Mouse (Mus musculus): Measurements from ENCODE around the gene Efna5. TPM values are rescaled to one million over a fixed set of nuclear protein-coding genes. Genes with fewer than 3 reads are reported as not detected.
A peak's percentile ranks its signal among the peaks of the same experiment; 100 is the strongest.

The Efna5 gene
- polyA plus RNA-seq, 1 experiment from 2014 or later, result 11.5 TPM

DNA sequence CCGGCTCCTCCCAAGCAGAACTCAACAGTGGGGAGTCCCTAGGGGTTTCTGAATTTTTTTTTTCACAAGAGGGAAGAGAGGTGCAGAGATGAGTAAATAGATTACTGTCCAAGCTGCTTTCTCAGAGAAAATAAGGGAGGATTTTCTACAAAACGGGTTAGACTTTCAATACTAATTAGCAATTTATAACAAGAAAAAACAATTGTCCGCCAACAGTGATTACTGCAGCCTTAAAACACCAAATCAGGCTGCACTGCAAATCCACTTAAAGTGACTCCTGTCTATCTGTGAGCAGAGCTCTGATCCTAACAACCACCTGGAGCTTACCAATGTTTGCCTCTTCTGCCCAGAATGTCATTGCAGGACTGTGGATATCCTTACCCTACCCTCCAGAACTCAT is 18.1 kb downstream of the Efna5 start:
- 57% methylated on average over 3 of the region's 3 CpGs for WGBS

DNA sequence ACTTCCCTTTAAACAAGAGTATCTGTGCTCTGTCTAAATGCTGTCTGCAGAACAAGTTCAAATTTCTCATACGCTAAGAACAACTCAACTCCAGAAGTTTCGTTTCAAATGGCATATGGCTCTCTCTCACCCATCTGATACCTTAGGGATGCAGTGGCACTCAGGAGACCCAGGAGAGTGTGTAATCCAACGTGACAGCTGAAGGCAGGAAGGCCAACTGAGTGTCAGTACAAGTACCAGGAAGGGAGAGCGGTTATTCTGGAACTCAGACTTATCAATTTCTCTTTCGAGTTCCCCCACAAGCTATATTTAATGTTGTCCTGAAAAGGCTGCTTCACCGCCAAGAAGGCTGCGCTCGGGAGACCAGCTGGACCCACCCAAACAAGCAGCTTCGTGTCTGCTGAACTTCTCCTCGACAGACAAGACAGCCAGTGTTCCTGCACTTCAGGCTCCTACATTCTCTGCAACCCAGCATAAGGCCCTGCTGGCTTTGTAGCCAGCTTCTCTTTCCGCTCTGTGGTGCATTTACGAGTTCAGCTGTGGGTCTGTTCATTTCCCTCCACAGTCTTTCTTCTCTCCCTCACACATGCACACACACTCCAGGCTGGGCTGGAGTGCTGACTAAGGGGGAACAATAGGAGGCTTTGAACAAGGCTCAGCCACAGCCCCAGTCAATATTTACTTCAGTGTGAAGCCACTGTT is 18.7 kb downstream of the Efna5 start:
- peak; percentile 74 for ATAC-seq (ENCODE audit: low read depth)
- Histone ChIP-seq H3K9ac (ENCODE audit: low read length) (peak overlapping the region; percentile 27; the same call in 1 of the 2 replicates), H3K36me3 (ENCODE audit: control insufficient read depth, insufficient read depth, low read length) (no peaks in the 10 kb centered on the region), H3K4me2 (ENCODE audit: low read depth, low read length) (peak overlapping the region; percentile 40), H3K4me1 (replicated peaks; ENCODE audit: control insufficient read depth, insufficient read depth, low read length) (peaks cover 8% of the 10 kb centered on the region), H3K27ac (ENCODE audit: low read length) (peak overlapping the region; percentile 25), H3K9me3 (ENCODE audit: control insufficient read depth, low read length) (no peaks in the 10 kb centered on the region), H3K4me3 (ENCODE audit: low read length) (peak overlapping the region; percentile 7), H3K27me3 (ENCODE audit: control insufficient read depth, insufficient read depth, low read depth, low read length) (no peaks in the 10 kb centered on the region)
- whole genome bisulfite sequencing, result 16% methylated on average over 12 of the region's 12 CpGs

More for the DNA sequence above, 18.1 kb downstream of the Efna5 start:
- no peaks in the 10 kb centered on the region for H3K9me3 ChIP-seq (ENCODE audit: control insufficient read depth, low read length)
- no peak for ATAC-seq (ENCODE audit: low read depth)
- H3K27ac ChIP-seq (ENCODE audit: low read length), result peak overlapping the region; percentile 25; the same call in 1 of the 2 replicates
- no peaks in the 10 kb centered on the region for H3K27me3 ChIP-seq (ENCODE audit: control insufficient read depth, insufficient read depth, low read depth, low read length)
- H3K4me2 ChIP-seq (ENCODE audit: low read depth, low read length), result no peak overlapping the region; the same call in 1 of the 2 replicates
- H3K36me3 ChIP-seq (ENCODE audit: control insufficient read depth, insufficient read depth, low read length), result no peaks in the 10 kb centered on the region
- H3K4me3 ChIP-seq (ENCODE audit: low read length), result no peak overlapping the region
- no peak overlapping the region for H3K9ac ChIP-seq (ENCODE audit: low read length)
- H3K4me1 ChIP-seq (replicated peaks; ENCODE audit: control insufficient read depth, insufficient read depth, low read length), result peaks cover 8% of the 10 kb centered on the region

DNA sequence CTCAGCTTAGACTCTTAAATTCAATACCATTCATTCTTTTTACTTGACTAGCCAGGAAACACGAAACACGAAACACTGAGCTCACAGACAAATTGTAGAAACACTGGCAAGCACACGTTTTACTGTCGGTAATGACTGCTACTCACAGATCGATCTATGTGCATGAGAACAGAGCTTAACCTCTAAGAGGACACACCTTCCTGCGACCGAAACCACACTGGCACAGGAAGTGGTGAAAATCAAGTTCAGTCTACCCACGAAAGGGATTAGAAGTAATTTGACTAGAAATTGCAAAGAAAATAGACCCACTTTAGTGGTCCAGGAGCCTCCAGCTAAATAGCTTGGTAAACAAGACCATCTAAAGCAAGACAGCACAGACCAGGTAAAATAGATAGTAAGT is 23.8 kb downstream of the Efna5 start:
- H3K27ac ChIP-seq (ENCODE audit: low read length), result no peak overlapping the region
- H3K4me1 ChIP-seq (replicated peaks; ENCODE audit: control insufficient read depth, insufficient read depth, low read length), result peaks cover 6% of the 10 kb centered on the region
- no peak overlapping the region for H3K9ac ChIP-seq (ENCODE audit: low read length)
- no peaks in the 10 kb centered on the region for H3K9me3 ChIP-seq (ENCODE audit: control insufficient read depth, low read length)
- H3K4me3 ChIP-seq (ENCODE audit: low read length), result no peak overlapping the region
- no peaks in the 10 kb centered on the region for H3K36me3 ChIP-seq (ENCODE audit: control insufficient read depth, insufficient read depth, low read length)
- no peaks in the 10 kb centered on the region for H3K27me3 ChIP-seq (ENCODE audit: control insufficient read depth, insufficient read depth, low read depth, low read length)
- no peak for ATAC-seq (ENCODE audit: low read depth)
- no peak overlapping the region for H3K4me2 ChIP-seq (ENCODE audit: low read depth, low read length)
- WGBS, result 69% methylated on average over 8 of the region's 8 CpGs

GRCm38 (mm10) chr17:62853741-62854140 is 27.4 kb downstream of the Efna5 start:
- H3K4me2 ChIP-seq (ENCODE audit: low read depth, low read length), result no peak overlapping the region
- no peaks in the 10 kb centered on the region for H3K9me3 ChIP-seq (ENCODE audit: control insufficient read depth, low read length)
- H3K9ac ChIP-seq (ENCODE audit: low read length), result no peak overlapping the region
- no peak overlapping the region for H3K27ac ChIP-seq (ENCODE audit: low read length)
- no peak for ATAC-seq (ENCODE audit: low read depth)
- H3K4me1 ChIP-seq (replicated peaks; ENCODE audit: control insufficient read depth, insufficient read depth, low read length), result 0 out of 2 replicates have a peak, but pooled peaks cover 7% of the 10 kb centered on the region
- no peak overlapping the region for H3K4me3 ChIP-seq (ENCODE audit: low read length)
- no peaks in the 10 kb centered on the region for H3K27me3 ChIP-seq (ENCODE audit: control insufficient read depth, insufficient read depth, low read depth, low read length)
- H3K36me3 ChIP-seq (ENCODE audit: control insufficient read depth, insufficient read depth, low read length), result no peaks in the 10 kb centered on the region
- 29% methylated on average over 6 of the region's 6 CpGs for WGBS

DNA sequence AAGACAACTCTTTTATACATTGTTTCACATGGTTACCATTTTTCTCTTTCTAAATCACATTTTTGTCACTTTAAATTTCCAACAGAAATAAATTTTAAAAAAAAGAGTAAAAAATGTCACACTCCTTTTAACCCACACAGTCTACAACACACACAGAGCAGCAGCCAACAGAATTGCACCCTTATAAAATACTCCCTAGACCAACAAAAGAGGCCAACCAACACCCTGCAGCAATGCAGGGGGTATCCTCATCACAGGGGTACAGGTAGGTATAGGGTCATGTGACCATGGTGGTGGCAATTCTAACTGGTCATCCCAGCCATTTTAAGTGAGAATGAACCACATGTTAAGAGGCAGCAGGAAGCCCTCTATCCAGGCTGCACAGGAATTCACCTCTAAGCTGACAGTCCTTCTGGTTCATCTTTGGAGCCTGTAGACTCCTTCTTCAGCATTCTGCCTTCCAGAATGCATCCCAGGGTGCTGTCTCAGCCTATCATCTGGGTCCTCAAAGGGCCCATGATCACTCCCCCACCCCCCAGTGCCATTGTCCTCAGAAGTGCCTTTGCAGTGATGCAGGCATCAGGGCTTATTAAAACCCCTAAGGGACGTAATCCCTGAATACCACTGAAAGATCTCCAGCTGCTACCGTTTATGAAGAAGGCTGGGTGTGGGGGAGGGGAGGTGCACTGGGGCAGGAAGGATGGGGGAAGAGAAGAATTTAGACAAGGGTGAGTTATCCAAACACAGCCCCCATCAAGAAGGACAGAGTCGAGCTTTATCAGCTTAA is 28.1 kb downstream of the Efna5 start:
- WGBS, result 10% methylated on average over 3 of the region's 3 CpGs
- H3K4me2 ChIP-seq (ENCODE audit: low read depth, low read length), result no peak overlapping the region
- no peaks in the 10 kb centered on the region for H3K36me3 ChIP-seq (ENCODE audit: control insufficient read depth, insufficient read depth, low read length)
- H3K4me3 ChIP-seq (ENCODE audit: low read length), result no peak overlapping the region
- H3K9ac ChIP-seq (ENCODE audit: low read length), result no peak overlapping the region
- no peaks in the 10 kb centered on the region for H3K9me3 ChIP-seq (ENCODE audit: control insufficient read depth, low read length)
- ATAC-seq (ENCODE audit: low read depth), result no peak
- H3K4me1 ChIP-seq (replicated peaks; ENCODE audit: control insufficient read depth, insufficient read depth, low read length), result 0 out of 2 replicates have a peak, but pooled peaks cover 7% of the 10 kb centered on the region
- no peak overlapping the region for H3K27ac ChIP-seq (ENCODE audit: low read length)
- no peaks in the 10 kb centered on the region for H3K27me3 ChIP-seq (ENCODE audit: control insufficient read depth, insufficient read depth, low read depth, low read length)

GRCm38 (mm10) chr17:62851268-62851667 is 29.8 kb downstream of the Efna5 start:
- Histone ChIP-seq H3K36me3 (ENCODE audit: control insufficient read depth, insufficient read depth, low read length) (no peaks in the 10 kb centered on the region), H3K9ac (ENCODE audit: low read length) (no peak overlapping the region), H3K4me2 (ENCODE audit: low read depth, low read length) (no peak overlapping the region), H3K4me3 (ENCODE audit: low read length) (no peak overlapping the region), H3K9me3 (ENCODE audit: control insufficient read depth, low read length) (no peaks in the 10 kb centered on the region), H3K27ac (ENCODE audit: low read length) (no peak overlapping the region), H3K4me1 (replicated peaks; ENCODE audit: control insufficient read depth, insufficient read depth, low read length) (0 out of 2 replicates have a peak, but pooled peaks cover 7% of the 10 kb centered on the region), H3K27me3 (ENCODE audit: control insufficient read depth, insufficient read depth, low read depth, low read length) (no peaks in the 10 kb centered on the region)
- 31% methylated on average over 7 of the region's 7 CpGs for WGBS
- peak; percentile 62; the same call in 1 of the 2 replicates for ATAC-seq (ENCODE audit: low read depth)

DNA sequence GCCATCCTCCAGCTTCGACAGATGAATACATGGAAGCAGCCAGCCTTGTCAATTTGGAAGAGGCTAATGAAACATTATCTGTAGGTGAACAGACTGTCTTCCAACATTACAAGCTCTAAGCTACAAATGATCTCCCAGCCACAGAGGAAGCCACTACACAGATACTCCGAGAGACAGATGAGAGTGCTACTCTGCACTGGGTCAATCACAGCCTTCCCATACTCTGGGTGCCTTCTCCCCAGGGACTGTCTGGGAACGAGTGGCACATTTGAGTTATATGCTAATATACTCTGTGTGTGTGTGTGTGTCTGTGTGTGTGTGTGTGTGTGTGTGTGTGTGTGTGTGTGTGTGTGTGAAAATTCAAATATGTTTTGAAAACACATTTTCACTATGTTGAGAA is 30.5 kb downstream of the Efna5 start:
- WGBS, result 62% methylated on average over 3 of the region's 3 CpGs
- H3K9me3 ChIP-seq (ENCODE audit: control insufficient read depth, low read length), result no peaks in the 10 kb centered on the region
- no peak overlapping the region for H3K4me2 ChIP-seq (ENCODE audit: low read depth, low read length)
- H3K27me3 ChIP-seq (ENCODE audit: control insufficient read depth, insufficient read depth, low read depth, low read length), result no peaks in the 10 kb centered on the region
- no peaks in the 10 kb centered on the region for H3K36me3 ChIP-seq (ENCODE audit: control insufficient read depth, insufficient read depth, low read length)
- no peak overlapping the region for H3K4me3 ChIP-seq (ENCODE audit: low read length)
- H3K9ac ChIP-seq (ENCODE audit: low read length), result no peak overlapping the region
- H3K4me1 ChIP-seq (replicated peaks; ENCODE audit: control insufficient read depth, insufficient read depth, low read length), result 0 out of 2 replicates have a peak, but pooled peaks cover 7% of the 10 kb centered on the region
- no peak for ATAC-seq (ENCODE audit: low read depth)
- H3K27ac ChIP-seq (ENCODE audit: low read length), result no peak overlapping the region

- Histone ChIP-seq H3K36me3 (ENCODE audit: control insufficient read depth, insufficient read depth, low read length) (no peaks in the 10 kb centered on the region), H3K27me3 (ENCODE audit: control insufficient read depth, insufficient read depth, low read depth, low read length) (no peaks in the 10 kb centered on the region), H3K4me2 (ENCODE audit: low read depth, low read length) (no peak overlapping the region), H3K4me1 (replicated peaks; ENCODE audit: control insufficient read depth, insufficient read depth, low read length) (0 out of 2 replicates have a peak, but pooled peaks cover 7% of the 10 kb centered on the region), H3K9ac (ENCODE audit: low read length) (no peak overlapping the region), H3K27ac (ENCODE audit: low read length) (no peak overlapping the region), H3K9me3 (ENCODE audit: control insufficient read depth, low read length) (no peaks in the 10 kb centered on the region), H3K4me3 (ENCODE audit: low read length) (no peak overlapping the region)
- ATAC-seq (ENCODE audit: low read depth), result no peak
- WGBS, result 63% methylated on average over 6 of the region's 6 CpGs
Measured at GRCm38 (mm10) chr17:62849676-62850075, 31.4 kb downstream of the Efna5 start.

- H3K4me2 ChIP-seq (ENCODE audit: low read depth, low read length), result no peak overlapping the region
- WGBS, result 74% methylated on average over 5 of the region's 5 CpGs
- H3K9me3 ChIP-seq (ENCODE audit: control insufficient read depth, low read length), result no peaks in the 10 kb centered on the region
- no peaks in the 10 kb centered on the region for H3K27me3 ChIP-seq (ENCODE audit: control insufficient read depth, insufficient read depth, low read depth, low read length)
- no peaks in the 10 kb centered on the region for H3K36me3 ChIP-seq (ENCODE audit: control insufficient read depth, insufficient read depth, low read length)
- H3K27ac ChIP-seq (ENCODE audit: low read length), result no peak overlapping the region
- H3K4me3 ChIP-seq (ENCODE audit: low read length), result no peak overlapping the region
- 0 out of 2 replicates have a peak, but pooled peaks cover 3% of the 10 kb centered on the region for H3K4me1 ChIP-seq (replicated peaks; ENCODE audit: control insufficient read depth, insufficient read depth, low read length)
- no peak overlapping the region for H3K9ac ChIP-seq (ENCODE audit: low read length)
- ATAC-seq (ENCODE audit: low read depth), result no peak
Measured at GRCm38 (mm10) chr17:62845656-62846055, 35.5 kb downstream of the Efna5 start.
